Mouse (Mus musculus) hindbrain, embryonic 13.5 days (tissue): ENCODE measurements at regions not wholly inside any gene's neighbourhood (a gene's known extent, or its start where the extent isn't known, plus 50 kb on each side); places are given as distances from the start of the nearest gene placed in this dataset.

Experiments
- ATAC-seq: fragments of 200-750 bp; cut with Nextera tagmentation; 2 replicates; pipeline ENCODE4 v1.8.0; 2017; ENCODE audit warnings: moderate TSS enrichment; ENCODE audit not compliant: low FRiP score
- H3K27ac ChIP-seq: fragments of 300-500 bp; sonication (generic); 2 replicates; pipeline ENCODE4 v1.5.1; 2015; ENCODE audit warnings: inconsistent platforms, mild to moderate bottlenecking, moderate library complexity
- H3K27me3 ChIP-seq: fragments of 300-500 bp; sonication (generic); 2 replicates; pipeline ENCODE4 v1.6.1; 2015; ENCODE audit warnings: mild to moderate bottlenecking, inconsistent platforms
- H3K36me3 ChIP-seq: fragments of 300-500 bp; sonication (generic); 2 replicates; pipeline ENCODE4 v1.6.1; 2015; ENCODE audit warnings: mild to moderate bottlenecking, inconsistent platforms
- H3K4me1 ChIP-seq: fragments of 300-500 bp; sonication (generic); replicated peaks from 2 replicates; pipeline ENCODE4 v1.6.1; 2015; ENCODE audit warnings: inconsistent platforms
- H3K4me2 ChIP-seq: fragments of 300-500 bp; sonication (generic); 2 replicates; pipeline ENCODE4 v1.6.1; 2015; ENCODE audit warnings: inconsistent platforms, mild to moderate bottlenecking, moderate library complexity
- H3K4me3 ChIP-seq: fragments of 300-500 bp; sonication (generic); 2 replicates; pipeline ENCODE4 v1.5.1; 2015; ENCODE audit warnings: mild to moderate bottlenecking, inconsistent platforms
- H3K9ac ChIP-seq: fragments of 300-500 bp; sonication (generic); 2 replicates; pipeline ENCODE4 v1.6.1; 2015; ENCODE audit warnings: mild to moderate bottlenecking, inconsistent platforms
- H3K9me3 ChIP-seq: fragments of 300-500 bp; sonication (generic); 2 replicates; pipeline ENCODE4 v1.6.1; 2016; ENCODE audit warnings: inconsistent platforms
- WGBS: fragments of 180-500 bp; shearing (Covaris S2); methylation state at CpG from one replicate; pipeline ENCODE4 v1.1.7; 2015; 5-methylcytosine and 5-hydroxymethylcytosine counted together

DNA sequence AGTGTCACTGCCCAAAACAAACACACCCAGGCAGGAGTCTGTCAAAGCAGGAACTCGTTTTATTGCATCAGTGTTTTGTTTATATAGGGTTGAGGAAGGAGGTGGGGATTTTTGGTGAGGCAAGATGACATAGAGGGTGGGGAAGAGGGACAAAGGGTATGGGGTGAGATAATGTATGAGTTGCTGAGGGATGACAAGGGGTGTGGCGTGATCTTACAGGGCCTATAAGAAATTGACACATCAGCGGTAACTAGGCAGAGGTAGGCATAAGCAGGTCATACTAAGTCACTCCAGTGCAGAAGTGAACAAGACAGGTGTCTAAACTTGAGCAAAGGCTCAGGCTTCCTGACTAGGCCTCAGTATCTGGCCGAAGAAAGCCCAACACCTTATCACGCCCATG is 2841.0 kb upstream of the 5930422O12Rik start:
- H3K27me3 ChIP-seq = no peaks in the 10 kb centered on the region
- H3K9ac ChIP-seq = no peak overlapping the region
- H3K4me3 ChIP-seq = no peak overlapping the region
- H3K9me3 ChIP-seq = no peaks in the 10 kb centered on the region
- no peak overlapping the region for H3K4me2 ChIP-seq
- WGBS = 85% methylated on average over 5 of the region's 5 CpGs
- no peaks in the 10 kb centered on the region for H3K4me1 ChIP-seq
- H3K27ac ChIP-seq = no peak overlapping the region
- ATAC-seq = no peak
- H3K36me3 ChIP-seq = no peaks in the 10 kb centered on the region

DNA sequence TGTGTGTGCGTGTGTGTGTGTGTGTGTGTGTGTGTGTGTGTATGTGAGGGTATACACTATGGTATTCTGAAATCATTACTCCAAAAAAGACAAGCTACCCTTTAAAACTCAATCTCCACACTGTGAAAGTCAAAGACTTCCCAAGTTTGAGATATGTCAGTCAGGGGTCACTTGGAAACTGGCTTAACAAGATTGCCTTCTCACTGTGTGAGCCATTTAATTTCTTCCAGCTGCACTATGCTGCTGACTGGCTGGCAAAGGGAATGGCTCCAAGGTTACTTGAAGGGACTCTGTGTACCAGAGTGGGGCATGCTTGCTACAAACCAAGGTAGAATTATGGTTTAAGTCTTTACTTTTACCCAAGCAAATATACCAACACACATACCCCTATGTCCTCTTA is 2826.1 kb upstream of the 5930422O12Rik start:
- Histone ChIP-seq H3K4me1 (no peaks in the 10 kb centered on the region), H3K27ac (no peak overlapping the region), H3K36me3 (no peaks in the 10 kb centered on the region), H3K4me3 (no peak overlapping the region), H3K27me3 (no peaks in the 10 kb centered on the region), H3K9me3 (no peaks in the 10 kb centered on the region), H3K4me2 (no peak overlapping the region), H3K9ac (no peak overlapping the region)
- no peak for ATAC-seq
- WGBS = no CpG with 5 or more reads among the region's 1 CpGs

DNA sequence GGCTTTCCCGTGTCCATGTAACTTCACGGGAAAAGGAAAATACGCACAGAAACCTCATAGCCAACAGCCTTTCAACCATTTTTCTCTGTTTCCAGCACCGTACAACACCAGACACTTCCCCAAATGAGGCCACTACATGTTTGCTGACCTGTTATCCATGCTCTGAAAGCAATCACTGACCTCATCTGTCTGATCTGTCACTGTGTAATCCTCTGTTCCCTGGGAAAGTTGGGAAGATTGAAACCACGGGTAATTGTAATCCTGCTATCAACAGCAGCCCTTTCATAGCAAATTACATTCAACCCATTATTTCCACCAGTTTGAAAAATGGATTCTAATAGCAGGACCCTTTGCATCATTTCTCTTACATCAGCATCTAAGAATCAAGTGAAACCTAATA is 2798.2 kb upstream of the 5930422O12Rik start:
- Histone ChIP-seq H3K9ac (no peak overlapping the region), H3K36me3 (no peaks in the 10 kb centered on the region), H3K27me3 (no peaks in the 10 kb centered on the region), H3K4me2 (no peak overlapping the region), H3K4me3 (no peak overlapping the region), H3K27ac (no peak overlapping the region), H3K9me3 (no peaks in the 10 kb centered on the region), H3K4me1 (peaks cover 7% of the 10 kb centered on the region; the same call in 1 of the 2 replicates)
- ATAC-seq = no peak
- 35% methylated on average over 5 of the region's 5 CpGs for WGBS

DNA sequence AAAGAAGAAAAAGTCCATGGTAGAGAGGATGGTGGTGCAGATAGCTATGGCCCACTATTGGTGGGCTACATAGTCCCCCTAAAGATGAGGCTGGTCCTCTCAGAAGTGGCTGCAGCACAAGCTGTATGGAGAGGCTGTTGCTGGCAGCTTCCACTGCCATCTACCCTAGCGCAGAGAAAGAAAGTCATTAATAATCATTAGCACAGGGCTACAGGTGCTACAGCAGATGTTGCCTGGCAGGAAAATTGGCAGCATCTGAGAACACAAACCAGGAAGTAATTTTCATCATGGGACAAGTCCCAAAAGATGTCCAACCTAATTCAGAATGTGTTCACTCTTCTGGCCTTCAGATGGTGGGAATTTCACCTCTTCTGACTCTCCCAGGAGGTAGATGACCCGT is 2791.7 kb upstream of the 5930422O12Rik start:
- Histone ChIP-seq H3K27me3 (no peaks in the 10 kb centered on the region), H3K4me1 (no peaks in the 10 kb centered on the region), H3K4me2 (no peak overlapping the region), H3K27ac (no peak overlapping the region), H3K9ac (no peak overlapping the region), H3K4me3 (no peak overlapping the region), H3K9me3 (no peaks in the 10 kb centered on the region), H3K36me3 (no peaks in the 10 kb centered on the region)
- 57% methylated on average over 2 of the region's 2 CpGs for WGBS
- peak; percentile 49; the same call in 1 of the 2 replicates for ATAC-seq

DNA sequence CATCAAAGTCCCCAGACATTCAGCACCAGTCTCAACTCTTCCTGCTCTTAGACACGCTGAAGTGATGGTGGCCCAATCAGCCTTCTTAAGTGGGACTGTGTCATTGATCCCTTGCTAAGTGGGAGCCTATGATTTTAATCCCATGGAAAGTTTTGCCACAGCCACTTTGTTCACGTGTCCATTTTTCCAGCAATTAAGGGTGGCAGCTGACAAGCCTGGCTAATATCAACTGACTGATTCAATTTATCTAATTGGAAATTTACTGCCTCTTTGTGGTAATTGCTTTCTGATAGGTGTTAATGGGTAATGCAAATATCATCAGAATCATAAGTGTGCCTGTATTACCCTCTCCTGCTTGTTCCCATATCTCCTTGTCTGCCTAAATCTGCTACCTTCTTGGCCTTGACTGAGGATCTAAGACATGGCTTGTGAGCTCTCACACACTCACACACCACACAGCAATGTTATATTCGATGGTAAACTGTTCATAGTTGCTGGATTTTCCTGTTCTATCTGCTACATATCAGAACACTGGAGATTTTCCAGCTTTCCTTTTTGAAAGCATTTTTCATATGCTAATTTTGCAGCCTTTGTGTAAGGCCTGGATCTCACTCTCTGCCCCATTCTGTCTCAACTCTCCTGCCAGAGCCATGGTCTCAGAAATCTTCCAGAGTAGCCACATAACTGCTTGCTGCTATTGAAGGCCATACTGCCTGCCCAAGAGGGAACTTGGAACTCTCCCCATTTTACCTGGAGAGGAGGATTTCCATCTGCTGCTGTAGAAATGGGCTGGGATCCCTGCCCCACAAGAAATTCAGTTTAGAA is 2785.4 kb upstream of the 5930422O12Rik start:
- H3K27ac ChIP-seq = no peak overlapping the region; the same call in 1 of the 2 replicates
- ATAC-seq = peak; percentile 49; the same call in 1 of the 2 replicates

DNA sequence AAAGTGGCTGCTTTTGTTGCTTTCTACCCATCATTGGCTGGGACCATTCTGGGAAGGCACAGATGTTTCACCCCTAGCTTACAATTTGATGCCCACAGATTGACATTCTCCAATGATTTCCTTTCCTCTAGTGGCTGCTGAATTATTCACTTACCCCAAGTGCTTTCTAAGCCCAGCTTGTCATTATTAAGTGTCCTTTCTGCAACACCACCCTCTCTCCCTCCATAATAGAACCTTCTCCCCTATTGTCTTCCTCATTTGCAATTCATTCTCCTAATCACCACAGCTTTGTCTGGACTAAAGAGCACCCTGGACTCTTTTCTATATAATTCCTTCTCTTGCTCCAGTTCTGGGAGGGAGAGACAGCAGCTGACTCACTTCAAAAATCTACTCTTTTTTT is 2780.0 kb upstream of the 5930422O12Rik start:
- Histone ChIP-seq H3K4me1 (peaks cover under 1% of the 10 kb centered on the region; the same call in 1 of the 2 replicates), H3K4me3 (no peak overlapping the region), H3K27ac (no peak overlapping the region), H3K9me3 (no peaks in the 10 kb centered on the region), H3K9ac (no peak overlapping the region), H3K27me3 (no peaks in the 10 kb centered on the region), H3K4me2 (no peak overlapping the region), H3K36me3 (no peaks in the 10 kb centered on the region)
- ATAC-seq = peak; percentile 74; the same call in 1 of the 2 replicates

More for the DNA sequence above, 2785.4 kb upstream of the 5930422O12Rik start:
- Histone ChIP-seq H3K27me3 (no peaks in the 10 kb centered on the region), H3K36me3 (no peaks in the 10 kb centered on the region), H3K4me2 (no peak overlapping the region), H3K9me3 (no peaks in the 10 kb centered on the region), H3K4me1 (0 out of 2 replicates have a peak, but pooled peaks cover 5% of the 10 kb centered on the region), H3K4me3 (no peak overlapping the region), H3K9ac (no peak overlapping the region)
- 57% methylated on average over 3 of the region's 3 CpGs for WGBS

DNA sequence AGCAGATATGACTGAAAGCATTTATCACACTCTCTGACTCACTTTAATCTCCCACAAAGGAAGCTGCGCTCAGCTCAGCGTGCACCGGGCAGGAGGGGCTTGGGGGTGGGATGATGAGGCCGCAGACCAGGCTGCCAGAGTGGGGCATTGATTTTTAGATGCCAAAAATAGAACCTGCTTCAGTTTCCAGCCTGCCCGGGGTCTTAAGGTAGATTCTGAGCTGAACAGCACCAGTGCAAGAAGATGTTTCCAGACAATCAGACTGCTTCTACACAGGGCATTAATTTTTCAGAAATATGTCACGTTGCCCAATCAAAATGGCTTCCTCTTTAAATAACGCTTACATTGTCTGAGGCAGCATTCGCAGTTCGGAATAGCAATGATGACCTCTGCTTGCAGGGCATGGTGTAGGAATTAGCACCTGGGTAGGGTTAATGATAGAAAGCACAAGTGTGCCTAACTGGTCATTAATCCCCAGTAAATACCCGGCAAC is 2772.7 kb upstream of the 5930422O12Rik start:
- no peaks in the 10 kb centered on the region for H3K27me3 ChIP-seq
- peak; percentile 59 for ATAC-seq
- no peaks in the 10 kb centered on the region for H3K36me3 ChIP-seq
- peaks cover 9% of the 10 kb centered on the region for H3K4me1 ChIP-seq
- H3K4me3 ChIP-seq = no peak overlapping the region
- H3K9ac ChIP-seq = no peak overlapping the region
- WGBS = 46% methylated on average over 10 of the region's 10 CpGs
- H3K27ac ChIP-seq = peak overlapping the region; percentile 68
- peak overlapping the region; percentile 2; the same call in 1 of the 2 replicates for H3K4me2 ChIP-seq
- H3K9me3 ChIP-seq = no peaks in the 10 kb centered on the region

DNA sequence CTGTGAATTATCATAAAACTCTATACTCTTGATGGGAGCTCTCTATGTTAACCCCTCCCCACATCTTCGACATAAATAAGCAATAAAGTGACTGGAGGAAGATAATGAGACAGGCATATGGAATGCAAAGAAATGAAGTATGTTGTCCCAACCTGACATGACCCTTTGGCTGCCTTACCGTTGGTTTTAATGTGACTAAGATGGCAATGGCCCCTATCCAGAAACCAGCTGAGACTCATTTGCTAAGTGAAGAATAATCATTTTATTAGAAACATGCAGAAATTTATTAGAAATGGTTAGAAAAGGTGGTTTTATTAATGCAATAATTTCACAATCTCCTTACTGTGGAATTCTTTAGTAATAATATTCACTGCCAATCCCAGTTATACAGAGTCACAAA is 2767.2 kb upstream of the 5930422O12Rik start:
- no peaks in the 10 kb centered on the region for H3K36me3 ChIP-seq
- no peaks in the 10 kb centered on the region for H3K9me3 ChIP-seq
- H3K4me3 ChIP-seq = no peak overlapping the region
- H3K9ac ChIP-seq = no peak overlapping the region
- H3K27me3 ChIP-seq = no peaks in the 10 kb centered on the region
- WGBS = 59% methylated on average over 2 of the region's 2 CpGs
- H3K4me1 ChIP-seq = peaks cover 3% of the 10 kb centered on the region; the same call in 1 of the 2 replicates
- no peak overlapping the region for H3K27ac ChIP-seq
- ATAC-seq = no peak
- H3K4me2 ChIP-seq = no peak overlapping the region

DNA sequence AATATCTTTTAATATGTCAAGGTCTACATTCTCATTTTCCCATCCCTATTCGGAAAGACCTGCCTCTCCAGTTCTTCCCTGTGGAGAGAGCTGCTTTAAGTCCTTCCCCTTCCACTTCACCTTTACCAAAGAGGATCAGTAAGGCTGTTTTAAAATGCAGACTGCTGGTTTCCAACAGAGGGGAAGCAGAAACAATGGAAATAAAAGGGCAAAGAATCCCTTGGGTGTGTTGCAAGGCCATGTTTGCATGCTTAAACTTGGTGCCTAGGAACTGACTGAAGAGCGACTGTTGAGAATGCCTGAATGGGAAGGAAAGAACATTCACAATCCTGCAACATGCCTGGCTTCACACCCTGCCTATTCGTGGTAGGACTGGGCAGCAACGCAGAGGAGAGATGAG is 2759.1 kb upstream of the 5930422O12Rik start:
- Histone ChIP-seq H3K9ac (no peak overlapping the region), H3K4me2 (no peak overlapping the region), H3K27ac (no peak overlapping the region), H3K4me1 (no peaks in the 10 kb centered on the region; the same call in 1 of the 2 replicates), H3K9me3 (no peaks in the 10 kb centered on the region), H3K36me3 (no peaks in the 10 kb centered on the region), H3K27me3 (no peaks in the 10 kb centered on the region), H3K4me3 (no peak overlapping the region)
- WGBS = 34% methylated on average over 4 of the region's 4 CpGs
- no peak for ATAC-seq

DNA sequence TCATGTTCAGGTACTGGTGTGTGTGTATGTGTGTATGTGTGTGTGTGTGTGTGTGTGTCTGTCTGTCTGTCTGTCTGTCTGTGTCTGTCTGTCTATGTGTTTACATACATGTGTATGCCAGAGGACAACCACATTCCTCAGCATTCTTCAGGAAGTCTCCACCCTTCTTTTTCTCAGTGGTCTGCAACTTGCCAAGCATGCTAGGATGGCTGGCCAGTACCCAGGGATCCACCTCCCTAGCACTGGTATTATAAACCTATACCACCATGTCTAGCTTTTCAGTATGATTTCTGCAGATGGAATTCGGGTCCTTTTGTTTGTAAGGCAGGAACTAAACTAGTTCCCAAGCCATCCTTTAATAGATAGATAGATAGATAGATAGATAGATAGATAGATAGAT is 2751.1 kb upstream of the 5930422O12Rik start:
- no peak overlapping the region for H3K9ac ChIP-seq
- no peak overlapping the region for H3K4me3 ChIP-seq
- ATAC-seq = no peak
- H3K4me1 ChIP-seq = no peaks in the 10 kb centered on the region
- 75% methylated on average over 1 of the region's 1 CpGs for WGBS
- H3K27ac ChIP-seq = no peak overlapping the region
- H3K4me2 ChIP-seq = no peak overlapping the region
- H3K36me3 ChIP-seq = no peaks in the 10 kb centered on the region
- H3K9me3 ChIP-seq = no peaks in the 10 kb centered on the region
- no peaks in the 10 kb centered on the region for H3K27me3 ChIP-seq

DNA sequence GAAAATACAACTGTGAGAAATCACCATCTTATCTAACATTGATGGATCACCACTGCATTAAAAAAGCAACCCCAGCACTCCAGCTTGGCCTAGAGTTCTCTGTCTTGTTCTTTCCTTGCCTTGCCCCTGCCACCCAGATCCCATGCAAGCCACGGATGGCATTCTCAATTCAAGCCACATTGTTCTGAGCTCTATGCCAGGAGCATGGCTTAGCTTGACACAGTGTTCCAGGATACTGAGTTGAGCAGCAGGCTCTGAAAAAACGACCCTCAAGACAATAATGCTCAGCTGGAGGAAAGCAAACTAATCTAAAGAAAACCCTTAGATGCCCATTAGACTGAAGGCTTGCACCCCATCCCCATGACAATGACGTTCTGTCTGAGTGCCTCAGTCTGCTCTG is 2746.3 kb upstream of the 5930422O12Rik start:
- no peak overlapping the region for H3K4me2 ChIP-seq
- H3K9me3 ChIP-seq = no peaks in the 10 kb centered on the region
- 31% methylated on average over 3 of the region's 3 CpGs for WGBS
- no peaks in the 10 kb centered on the region for H3K27me3 ChIP-seq
- H3K4me3 ChIP-seq = no peak overlapping the region
- ATAC-seq = no peak
- no peak overlapping the region for H3K9ac ChIP-seq
- H3K4me1 ChIP-seq = no peaks in the 10 kb centered on the region
- no peak overlapping the region for H3K27ac ChIP-seq
- no peaks in the 10 kb centered on the region for H3K36me3 ChIP-seq

DNA sequence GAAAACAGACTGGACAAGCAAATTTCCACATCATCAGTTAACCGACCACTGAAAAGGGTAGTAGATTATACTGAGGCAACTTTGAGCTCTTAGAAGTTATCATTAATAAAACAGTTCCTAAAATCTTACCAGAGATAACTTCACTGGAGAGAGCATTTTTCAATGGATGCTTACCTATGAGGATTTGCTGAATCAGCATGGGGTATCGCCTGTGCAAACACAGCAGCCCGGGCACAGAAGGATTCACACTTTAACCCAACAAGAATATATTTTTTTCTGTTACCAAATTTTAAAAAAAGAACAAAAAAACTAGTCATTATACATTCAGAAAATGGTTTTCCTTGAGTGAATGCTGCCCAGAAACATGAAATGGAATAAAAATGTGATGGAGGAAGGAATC is 2742.0 kb upstream of the 5930422O12Rik start:
- Histone ChIP-seq H3K27me3 (no peaks in the 10 kb centered on the region), H3K9ac (no peak overlapping the region), H3K4me2 (no peak overlapping the region), H3K4me1 (no peaks in the 10 kb centered on the region), H3K9me3 (no peaks in the 10 kb centered on the region), H3K36me3 (no peaks in the 10 kb centered on the region), H3K27ac (no peak overlapping the region), H3K4me3 (no peak overlapping the region)
- 92% methylated on average over 3 of the region's 3 CpGs for WGBS
- no peak for ATAC-seq

DNA sequence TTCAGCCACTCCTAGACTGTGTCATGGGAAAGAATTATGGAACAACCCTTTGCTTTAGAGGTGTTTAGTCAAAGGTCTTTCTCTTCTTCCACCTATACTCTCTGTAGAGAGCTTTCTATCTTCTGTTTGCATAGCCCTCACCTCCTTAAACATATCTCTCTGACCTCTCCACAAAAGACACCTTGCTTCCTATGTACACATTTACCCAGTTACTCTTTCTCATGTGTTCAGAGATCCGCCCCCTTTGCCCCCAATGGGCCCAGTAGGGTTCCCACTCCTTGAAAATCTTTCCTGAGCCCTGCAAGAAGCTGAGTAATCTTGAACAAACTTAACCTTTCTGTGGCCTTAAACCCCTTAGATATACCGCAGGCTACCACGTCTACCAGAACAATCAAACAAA is 2734.4 kb upstream of the 5930422O12Rik start:
- H3K27me3 ChIP-seq = no peaks in the 10 kb centered on the region
- H3K27ac ChIP-seq = no peak overlapping the region
- H3K9ac ChIP-seq = no peak overlapping the region
- H3K9me3 ChIP-seq = no peaks in the 10 kb centered on the region
- H3K4me1 ChIP-seq = no peaks in the 10 kb centered on the region
- no peak overlapping the region for H3K4me2 ChIP-seq
- H3K4me3 ChIP-seq = no peak overlapping the region
- no peak for ATAC-seq
- H3K36me3 ChIP-seq = no peaks in the 10 kb centered on the region
- WGBS = 86% methylated on average over 3 of the region's 3 CpGs
